11 mouse cellular contexts compared by ENCODE assay signal in the genomic region with DNA sequence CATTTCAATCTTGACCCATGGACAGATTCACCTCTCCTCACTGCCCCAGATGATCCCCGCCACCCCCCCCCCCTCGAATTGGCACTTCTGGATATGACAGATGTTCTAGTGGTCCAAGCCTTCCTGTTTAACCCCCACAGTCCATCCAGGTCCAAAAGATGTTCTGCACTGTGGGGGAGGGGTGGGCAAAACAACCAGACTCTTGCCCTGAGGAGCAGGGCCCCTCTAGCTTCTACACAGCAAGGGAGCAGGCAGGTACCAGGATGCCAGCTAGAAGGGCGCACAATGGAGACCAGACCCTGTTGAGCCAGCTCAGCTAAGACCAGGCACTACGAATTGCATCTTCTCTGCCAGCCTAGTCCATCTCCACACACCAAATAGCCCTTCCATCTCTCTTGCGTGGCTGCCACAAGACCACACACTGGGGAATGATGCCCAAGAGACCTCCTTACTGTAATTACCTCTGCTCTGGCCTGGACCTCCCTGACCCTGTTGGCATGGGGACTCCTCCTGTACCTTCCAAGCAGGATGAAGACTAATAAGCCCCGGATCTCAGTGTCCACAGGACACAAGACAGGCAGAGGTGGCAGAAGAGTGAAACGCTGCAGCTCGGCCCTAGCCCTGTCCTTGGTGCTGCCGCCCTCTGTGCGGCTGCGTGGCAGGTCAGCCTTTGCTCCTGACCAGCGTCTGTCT. TPM values are rescaled to one million over a fixed set of nuclear protein-coding genes. Genes with fewer than 3 reads are reported as not detected.
DNase-seq lines count a peak whose midpoint lies in the region; ATAC-seq and TF ChIP-seq lines count a peak whose summit lies in the region.
"Had no signal": no experiment of that assay in that cellular context is flagged by ENCODE, and none has a peak within 500 bp of the region (broad histone marks: within the 10 kb centered on the region; RNA-seq: fewer than 3 reads in every experiment).

No protein-coding gene starts in this region.

- TF ChIP-seq CTCF in olfactory bulb, adult 2 months (IDR thresholded peaks at IDR 0.05; ENCODE audit: insufficient read depth, low read depth, low read length), result no peak

- 20% methylated on average over 12 of the region's 12 CpGs for WGBS in hindbrain, embryonic 16.5 days
- WGBS in olfactory bulb, adult 2 months, result 28% methylated on average over 12 of the region's 12 CpGs

- H3K4me3 ChIP-seq in hindbrain, embryonic 16.5 days (ENCODE audit: low read length), result peak overlapping the region; percentile 77
- H3K4me3 ChIP-seq in olfactory bulb, adult 2 months (ENCODE audit: insufficient read depth, low read depth, low read length), result peak overlapping the region; percentile 78
- H3K4me3 ChIP-seq: liver, embryonic 13.5 days had no signal

- H3K9me3 ChIP-seq in hindbrain, embryonic 16.5 days (ENCODE audit: control insufficient read depth, low read length), result no peaks in the 10 kb centered on the region
- H3K9me3 ChIP-seq: liver, embryonic 13.5 days had no signal

- no peaks in the 10 kb centered on the region for H3K36me3 ChIP-seq in hindbrain, embryonic 16.5 days (ENCODE audit: control insufficient read depth, insufficient read depth, low read length)
- H3K36me3 ChIP-seq: liver, embryonic 13.5 days had no signal

- no peak for TF ChIP-seq POLR2A in olfactory bulb, adult 2 months (IDR thresholded peaks at IDR 0.05; ENCODE audit: insufficient read depth, low read depth, low read length)

- H3K4me1 ChIP-seq in hindbrain, embryonic 16.5 days (ENCODE audit: control insufficient read depth, insufficient read depth, low read depth, low read length), result peaks cover 42% of the 10 kb centered on the region
- H3K4me1 ChIP-seq in olfactory bulb, adult 2 months (ENCODE audit: control insufficient read depth, insufficient read depth, low read length), result peaks cover 41% of the 10 kb centered on the region
- H3K4me1 ChIP-seq: liver, embryonic 13.5 days had no signal

- H3K27me3 ChIP-seq in hindbrain, embryonic 16.5 days (replicated peaks; ENCODE audit: control insufficient read depth, insufficient read depth, low read length), result no peaks in the 10 kb centered on the region

- peak overlapping the region; percentile 74 for H3K27ac ChIP-seq in hindbrain, embryonic 16.5 days (ENCODE audit: low read depth, low read length)
- H3K27ac ChIP-seq in olfactory bulb, adult 2 months (ENCODE audit: insufficient read depth, low read depth, low read length), result peak overlapping the region; percentile 93
- H3K27ac ChIP-seq: liver, embryonic 13.5 days had no signal

- ATAC-seq in hindbrain, embryonic 16.5 days, result no peak

- peak overlapping the region; percentile 92 for H3K9ac ChIP-seq in hindbrain, embryonic 16.5 days (ENCODE audit: low read depth, low read length)
- H3K9ac ChIP-seq: liver, embryonic 13.5 days had no signal

- DNase-seq in ovary, postnatal 14 days (ENCODE audit: low spot score), result peak; percentile 15
- DNase-seq in ovary, adult 18-20 months (ENCODE audit: low spot score), result no peak
- peak; percentile 62 for DNase-seq in embryo, embryonic 11 days
- DNase-seq in adrenal gland, postnatal 25 days, result no peak
- no peak for DNase-seq in urinary bladder, adult 2 months (ENCODE audit: low spot score)
- DNase-seq: kidney, adult 11 months; liver, embryonic 13.5 days had no signal

- H3K4me2 ChIP-seq in hindbrain, embryonic 16.5 days (ENCODE audit: low read length), result peak overlapping the region; percentile 82
- H3K4me2 ChIP-seq: liver, embryonic 13.5 days had no signal

RNA-seq across cellular contexts. Expression of gene Rbfox3, which starts 5.1 kb away (rescaled TPM):
- 68.4 and 69.4 TPM in 2 replicates for polyA plus RNA-seq in hindbrain, embryonic 16.5 days (2015; fragmentation: Nextera tagmentation; extraction: Ambion mirVana)
- polyA plus RNA-seq in olfactory bulb, adult 2 months (2012; ENCODE audit: insufficient read depth, insufficient read length, low replicate concordance, missing spikeins), result 164 TPM in 1 of 2 replicates, not detected in the other
- 6.2 and 7.2 TPM in 2 replicates for total RNA-seq in adrenal gland, postnatal 25 days (2021)
- 23.3 and 61.3 TPM in 2 replicates for polyA plus RNA-seq in urinary bladder, adult 2 months (2012; rRNA removed)
- total RNA-seq: MEL; neutrophil, adult 5-6 weeks had no signal

Comparison
In these comparisons a context has a peak if more than half of its experiments do, and no peak if none do; other contexts are left out.
1. DNase-seq: peak in ovary, postnatal 14 days (single experiment) and embryo, embryonic 11 days (single experiment); none in ovary, adult 18-20 months (single experiment), adrenal gland, postnatal 25 days (single experiment) and urinary bladder, adult 2 months (single experiment).